ENCODE assay signal across 27 mouse cellular contexts in the genomic region with DNA sequence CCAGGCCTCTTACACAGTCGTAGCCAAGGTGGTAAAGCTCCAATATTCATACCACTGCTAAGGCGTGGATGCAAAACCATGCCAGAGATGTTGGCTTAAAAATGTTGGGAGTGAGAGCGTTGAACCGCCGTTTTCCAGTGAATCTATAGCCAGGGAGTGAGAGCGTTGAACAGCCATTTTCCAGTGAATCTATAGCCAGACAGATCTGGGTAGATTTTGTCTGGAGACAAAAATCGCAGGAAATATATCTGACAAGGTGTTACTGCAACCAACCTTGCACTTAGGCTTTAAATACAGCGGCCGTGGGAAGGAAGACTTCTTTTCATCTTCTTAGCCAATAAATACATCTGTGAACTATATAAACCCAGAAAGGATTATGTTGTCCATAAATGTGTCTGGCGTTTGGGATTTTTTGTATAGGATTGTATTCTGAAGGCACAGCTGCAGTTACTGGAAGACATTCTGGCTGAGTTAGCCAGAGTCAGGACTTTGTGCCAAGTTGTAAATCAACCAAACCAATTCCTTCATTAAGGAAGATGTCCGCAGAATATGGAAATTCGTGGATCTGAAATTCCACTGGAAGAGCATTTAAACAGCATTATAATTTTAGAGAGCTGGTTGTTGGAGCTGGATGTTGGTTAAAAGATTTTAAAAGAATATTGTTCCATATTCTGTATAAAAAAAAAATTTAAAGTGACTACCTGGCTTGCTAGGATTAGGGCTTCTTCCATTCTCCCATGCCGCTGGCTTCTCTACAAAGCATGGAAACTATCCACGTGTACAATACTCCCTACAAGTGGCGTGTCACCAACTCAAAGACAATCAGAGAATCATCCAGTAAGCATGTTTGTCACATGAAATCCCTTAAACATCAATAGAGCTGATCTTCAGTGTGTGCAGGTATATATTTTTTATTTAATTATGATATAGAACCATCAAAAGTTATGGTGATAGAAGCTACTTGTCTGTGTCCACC.
DNase-seq lines count a peak whose midpoint lies in the region; ATAC-seq and TF ChIP-seq lines count a peak whose summit lies in the region.
"Had no signal": no experiment of that assay in that cellular context is flagged by ENCODE, and none has a peak within 500 bp of the region (broad histone marks: within the 10 kb centered on the region; RNA-seq: fewer than 3 reads in every experiment).

No protein-coding gene starts in this region.

- H3K27ac ChIP-seq in kidney, postnatal 0 days, result no peak overlapping the region
- peak overlapping the region; percentile 74 for H3K27ac ChIP-seq in limb, embryonic 15.5 days
- H3K27ac ChIP-seq: forebrain, embryonic 12.5 days; heart, embryonic 13.5 days; midbrain, embryonic 13.5 days had no signal

- intact Hi-C loops in heart, postnatal 25 days (cut with DNase I), result no loop called here

- H3K4me1 ChIP-seq in kidney, postnatal 0 days (replicated peaks; ENCODE audit: insufficient read depth, low read length), result peaks cover 2% of the 10 kb centered on the region; the same call in 1 of the 2 replicates
- H3K4me1 ChIP-seq in limb, embryonic 15.5 days, result peaks cover 25% of the 10 kb centered on the region; the same call in 1 of the 2 replicates
- H3K4me1 ChIP-seq: forebrain, embryonic 12.5 days; heart, embryonic 13.5 days; megakaryocyte, embryonic 14.5 days; midbrain, embryonic 13.5 days had no signal

- 72% methylated on average over 15 of the region's 15 CpGs for WGBS in kidney, postnatal 0 days
- WGBS in limb, embryonic 15.5 days, result 44% methylated on average over 15 of the region's 15 CpGs

- no peaks in the 10 kb centered on the region for H3K9me3 ChIP-seq in kidney, postnatal 0 days (replicated peaks; ENCODE audit: low read length)
- H3K9me3 ChIP-seq in limb, embryonic 15.5 days, result no peaks in the 10 kb centered on the region
- H3K9me3 ChIP-seq: forebrain, embryonic 12.5 days; heart, embryonic 13.5 days; midbrain, embryonic 13.5 days had no signal

- H3K36me3 ChIP-seq in kidney, postnatal 0 days (ENCODE audit: insufficient read depth, low read length), result no peaks in the 10 kb centered on the region
- no peaks in the 10 kb centered on the region for H3K36me3 ChIP-seq in limb, embryonic 15.5 days
- H3K36me3 ChIP-seq: forebrain, embryonic 12.5 days; heart, embryonic 13.5 days; midbrain, embryonic 13.5 days had no signal

- H3K4me3 ChIP-seq in kidney, postnatal 0 days (replicated peaks; ENCODE audit: low read depth, low read length), result no peak overlapping the region
- H3K4me3 ChIP-seq in limb, embryonic 15.5 days, result no peak overlapping the region
- H3K4me3 ChIP-seq: forebrain, embryonic 12.5 days; heart, embryonic 13.5 days; megakaryocyte, embryonic 14.5 days; midbrain, embryonic 13.5 days had no signal

- peak; percentile 44 for DNase-seq in kidney, postnatal 0 days (ENCODE audit: low spot score)
- no peak for DNase-seq in kidney, postnatal 10 days
- DNase-seq in 3T3-L1 (ENCODE audit: low read depth, low spot score), result peak; percentile 93
- peak; percentile 10 for DNase-seq in brain, adult 2 months (ENCODE audit: low read depth, low spot score)
- no peak for DNase-seq in thymus, postnatal 25 days
- no peak for DNase-seq in heart, postnatal 25 days (ENCODE audit: low spot score)
- DNase-seq: adrenal gland, adult 2 months; adrenal gland, postnatal 36 days; B cell, adult 2 months; cerebellum, adult 8-10 months; cerebellum, postnatal 25 days; heart, postnatal 14 days; kidney, adult 2 months; layer of hippocampus, postnatal 36 days; left cerebral cortex, postnatal 4 days; lung, postnatal 4 days; right cerebral cortex, postnatal 25 days; thymus, adult 2 months; thymus, postnatal 4 days had no signal

- H3K4me2 ChIP-seq in kidney, postnatal 0 days (ENCODE audit: low read length), result no peak overlapping the region
- no peak overlapping the region for H3K4me2 ChIP-seq in limb, embryonic 15.5 days
- H3K4me2 ChIP-seq: forebrain, embryonic 12.5 days; heart, embryonic 13.5 days; liver, embryonic 11.5 days; midbrain, embryonic 13.5 days had no signal

- TF ChIP-seq CTCF in kidney, postnatal 0 days (IDR thresholded peaks at IDR 0.05; ENCODE audit: low read depth), result no peak

- no peaks in the 10 kb centered on the region for H3K27me3 ChIP-seq in kidney, postnatal 0 days (ENCODE audit: insufficient read depth, low read length)
- no peaks in the 10 kb centered on the region for H3K27me3 ChIP-seq in limb, embryonic 15.5 days
- H3K27me3 ChIP-seq: megakaryocyte, embryonic 14.5 days; midbrain, embryonic 13.5 days had no signal

- H3K9ac ChIP-seq in kidney, postnatal 0 days (ENCODE audit: low read depth, low read length), result no peak overlapping the region
- no peak overlapping the region for H3K9ac ChIP-seq in limb, embryonic 15.5 days
- H3K9ac ChIP-seq: forebrain, embryonic 12.5 days; heart, embryonic 13.5 days; midbrain, embryonic 13.5 days had no signal

- ATAC-seq in kidney, postnatal 0 days (replicated peaks; ENCODE audit: low FRiP score, low read depth), result no peak
- ATAC-seq in limb, embryonic 15.5 days (ENCODE audit: insufficient number of reproducible peaks, low FRiP score, low TSS enrichment, low read depth), result peak; percentile 74
- ATAC-seq: hindbrain, embryonic 16.5 days; lung, postnatal 0 days; midbrain, embryonic 13.5 days had no signal

Comparison
In these comparisons a context has a peak if more than half of its experiments do, and no peak if none do; other contexts are left out.
1. DNase-seq: peak in kidney, postnatal 0 days (single experiment), 3T3-L1 (single experiment) and brain, adult 2 months (single experiment); none in kidney, postnatal 10 days (single experiment), thymus, postnatal 25 days (single experiment) and heart, postnatal 25 days (single experiment).